Mouse (Mus musculus) ES-Bruce4 (cell line): ENCODE measurements around the gene Kansl2.

Experiments used
- CTCF ChIP-seq: IDR thresholded peaks from one replicate; pipeline ENCODE4 v1.8.1; 2011; ENCODE audit warnings: low read depth, low read length
- EP300 ChIP-seq: IDR thresholded peaks from 2 replicates; pipeline ENCODE4 v1.6.1; 2011; ENCODE audit warnings: low read depth, low read length; ENCODE audit not compliant: insufficient read depth
- POLR2A ChIP-seq: IDR thresholded peaks from one replicate; pipeline ENCODE4 v1.8.1; 2011; ENCODE audit warnings: low read length; ENCODE audit not compliant: insufficient read depth

GRCm38 (mm10) chr15:98471539-98471938, 62.5 kb downstream of the Kansl2 start:
- TF ChIP-seq CTCF (no peak), POLR2A (no peak), EP300 (no peak)
